Mouse (Mus musculus) liver, postnatal 0 days (tissue): ENCODE data around the gene Pde10a. TPM values are rescaled to one million over a fixed set of nuclear protein-coding genes. Genes with fewer than 3 reads are reported as not detected.
A peak's percentile ranks its signal among the peaks of the same experiment; 100 is the strongest.

Source experiments
- ATAC-seq: fragments of 200-750 bp; cut with Nextera tagmentation; 2 replicates; pipeline ENCODE4 v1.8.0; 2017; ENCODE audit warnings: mild to moderate bottlenecking, moderate library complexity
- DNase-seq: peaks from one replicate; pipeline ENCODE4 v3.0.0-alpha.2; 2016
- H3K27ac ChIP-seq: fragments of 300-500 bp; sonication (generic); 2 replicates; pipeline ENCODE4 v1.5.1; 2014; ENCODE audit warnings: antibody characterized with exemption, moderate library complexity, mild to moderate bottlenecking, low read depth
- H3K27me3 ChIP-seq: fragments of 300-500 bp; sonication (generic); 2 replicates; pipeline ENCODE4 v1.6.1; 2014; ENCODE audit warnings: low read length, control low read depth, mixed read lengths; ENCODE audit not compliant: insufficient read depth
- H3K36me3 ChIP-seq: fragments of 300-500 bp; sonication (generic); replicated peaks from 2 replicates; pipeline ENCODE4 v1.6.1; 2014; ENCODE audit warnings: mild to moderate bottlenecking, control low read depth, low read length, moderate library complexity, mixed read lengths; ENCODE audit not compliant: insufficient read depth
- H3K4me1 ChIP-seq: fragments of 300-500 bp; sonication (generic); 2 replicates; pipeline ENCODE4 v1.6.1; 2014; ENCODE audit warnings: antibody characterized with exemption, mild to moderate bottlenecking, control low read depth; ENCODE audit not compliant: insufficient read depth
- H3K4me2 ChIP-seq: fragments of 300-500 bp; sonication (generic); 2 replicates; pipeline ENCODE4 v1.6.1; 2014; ENCODE audit warnings: low read depth, mild to moderate bottlenecking, low read length, moderate library complexity, mixed read lengths
- H3K4me3 ChIP-seq: fragments of 300-500 bp; sonication (generic); 2 replicates; pipeline ENCODE4 v1.5.1; 2014; ENCODE audit warnings: low read depth, low read length
- H3K9ac ChIP-seq: fragments of 300-500 bp; sonication (generic); replicated peaks from 2 replicates; pipeline ENCODE4 v1.6.1; 2014; ENCODE audit warnings: mild to moderate bottlenecking, moderate library complexity
- H3K9me3 ChIP-seq: fragments of 300-500 bp; sonication (generic); 2 replicates; pipeline ENCODE4 v1.6.1; 2016; ENCODE audit warnings: mild to moderate bottlenecking, control low read depth, low read length, mixed read lengths
- CTCF ChIP-seq: sonication (generic); IDR thresholded peaks from 2 replicates; pipeline ENCODE4 v1.5.1; 2016; ENCODE audit warnings: antibody characterized with exemption, low read depth
- EP300 ChIP-seq: IDR thresholded peaks from 2 replicates; pipeline ENCODE4 v1.6.1; 2016; ENCODE audit warnings: antibody characterized with exemption, low read depth, mild to moderate bottlenecking
- WGBS: fragments of 180-500 bp; shearing (Covaris S2); extraction: QIAGEN DNeasy Blood & Tissue Kit; methylation state at CpG from one replicate; pipeline ENCODE4 v1.1.7; 2014; ENCODE audit not compliant: insufficient replicate concordance; 5-methylcytosine and 5-hydroxymethylcytosine counted together
- polyA plus RNA-seq: library from polyadenylated mRNA; unstranded; fragments of >200 nt; fragmentation: Nextera tagmentation; extraction: Ambion mirVana; gene quantifications from 2 replicates; pipeline ENCODE4 v1.2.1, GENCODE M21; 2015

Pde10a gene
- polyA plus RNA-seq = 0.90 and 1.0 TPM in 2 replicates

DNA sequence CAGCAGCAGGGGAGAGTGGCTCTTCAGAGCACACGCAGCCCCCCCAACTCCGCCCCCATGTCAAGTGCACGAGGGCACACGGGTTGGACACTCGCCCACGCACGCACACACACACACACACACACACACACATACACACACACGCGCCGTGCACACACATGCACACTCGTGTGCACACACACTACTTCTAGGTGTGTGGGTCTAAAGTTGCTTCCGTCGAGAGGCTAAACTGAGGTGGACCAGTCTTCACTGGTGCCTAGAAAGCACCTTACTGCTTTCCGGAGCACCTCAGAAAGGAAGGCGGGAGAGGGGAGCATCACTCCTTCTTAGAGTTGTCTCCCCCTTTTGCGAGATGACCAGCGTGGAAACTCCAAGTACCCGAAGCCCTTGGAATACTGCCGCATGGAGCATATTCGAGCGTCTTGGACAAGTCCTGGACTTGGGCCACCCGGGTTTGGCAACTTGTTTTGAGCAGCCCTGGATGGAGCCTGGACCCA, at the start of gene Pde10a:
TSS of gene Pde10a (plus strand) at position 148 of the 497 bp plus-strand sequence.
- 5% methylated on average over 22 of the region's 22 CpGs for WGBS
- H3K4me3 ChIP-seq = peak within 1 kb of the TSS; percentile 37
- H3K9ac ChIP-seq = no peak within 1 kb of the TSS
- peaks cover 61% of the 10 kb centered on the region for H3K27me3 ChIP-seq
- no peaks in the 10 kb centered on the region for H3K4me1 ChIP-seq
- H3K36me3 ChIP-seq = no peaks in the 10 kb centered on the region
- ATAC-seq (no peak), DNase-seq (no peak)
- peak within 1 kb of the TSS; percentile 59 for H3K4me2 ChIP-seq
- no peak within 1 kb of the TSS for H3K27ac ChIP-seq
- TF ChIP-seq CTCF = no peak
- no peak for TF ChIP-seq EP300
- no peaks in the 10 kb centered on the region for H3K9me3 ChIP-seq

DNA sequence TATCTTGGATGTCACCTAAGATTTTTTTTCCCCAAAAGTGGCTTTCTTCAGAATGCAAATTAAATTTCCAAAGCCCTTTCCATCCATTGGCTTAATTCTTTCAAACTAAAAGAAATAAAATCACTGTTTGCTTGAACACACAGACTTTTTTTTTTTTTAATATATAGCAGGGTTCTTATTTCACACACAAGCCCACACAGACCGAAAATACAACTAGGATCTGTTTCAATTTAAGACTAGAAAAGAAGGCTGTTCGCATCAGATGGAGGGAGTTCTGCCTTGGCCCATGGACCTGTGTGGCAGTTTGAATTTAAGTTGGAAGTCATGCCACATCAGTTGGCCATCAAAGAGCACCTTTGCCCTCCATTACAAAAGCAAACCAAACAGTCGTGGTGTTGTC, 46.6 kb upstream of the Pde10a start:
- H3K36me3 ChIP-seq = no peaks in the 10 kb centered on the region
- no peak overlapping the region for H3K9ac ChIP-seq
- TF ChIP-seq CTCF = no peak
- no peak for TF ChIP-seq EP300
- no peak overlapping the region for H3K27ac ChIP-seq
- no peaks in the 10 kb centered on the region for H3K9me3 ChIP-seq
- WGBS = 66% methylated on average over 3 of the region's 3 CpGs
- no peak overlapping the region for H3K4me2 ChIP-seq
- H3K4me1 ChIP-seq = no peaks in the 10 kb centered on the region
- no peaks in the 10 kb centered on the region for H3K27me3 ChIP-seq
- H3K4me3 ChIP-seq = no peak overlapping the region
- no peak for DNase-seq
- no peak for ATAC-seq

DNA sequence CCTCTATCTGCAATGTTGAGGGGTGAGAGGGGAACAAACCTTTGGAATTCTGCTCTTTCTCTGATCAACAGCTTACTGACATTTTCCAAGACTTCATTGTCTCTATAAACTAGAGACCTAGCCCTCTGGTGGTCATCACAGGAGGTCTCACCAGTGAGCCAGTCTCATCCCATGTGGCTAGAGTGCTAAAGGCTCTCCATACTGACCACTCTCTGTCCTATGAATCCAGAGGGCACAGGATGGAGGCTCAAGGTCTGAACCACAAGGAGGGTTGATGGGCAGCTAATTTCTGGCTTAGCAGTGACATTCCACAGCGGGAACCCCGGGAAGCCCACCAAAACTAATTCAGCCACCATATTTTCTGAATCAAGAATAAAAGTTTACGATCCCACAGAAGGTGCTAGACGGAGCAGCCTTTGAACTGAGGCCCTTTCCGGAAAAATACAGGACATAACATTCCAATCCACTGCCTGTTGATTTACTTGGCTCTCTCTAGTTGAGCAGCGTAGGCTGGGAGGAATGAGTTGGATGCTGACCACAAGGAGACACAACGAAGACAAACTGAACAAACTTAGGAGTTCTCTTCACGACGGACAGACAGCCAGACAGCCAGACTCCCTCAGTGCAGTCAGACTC, 45.6 kb upstream of the Pde10a start:
- H3K27me3 ChIP-seq = no peaks in the 10 kb centered on the region

DNA sequence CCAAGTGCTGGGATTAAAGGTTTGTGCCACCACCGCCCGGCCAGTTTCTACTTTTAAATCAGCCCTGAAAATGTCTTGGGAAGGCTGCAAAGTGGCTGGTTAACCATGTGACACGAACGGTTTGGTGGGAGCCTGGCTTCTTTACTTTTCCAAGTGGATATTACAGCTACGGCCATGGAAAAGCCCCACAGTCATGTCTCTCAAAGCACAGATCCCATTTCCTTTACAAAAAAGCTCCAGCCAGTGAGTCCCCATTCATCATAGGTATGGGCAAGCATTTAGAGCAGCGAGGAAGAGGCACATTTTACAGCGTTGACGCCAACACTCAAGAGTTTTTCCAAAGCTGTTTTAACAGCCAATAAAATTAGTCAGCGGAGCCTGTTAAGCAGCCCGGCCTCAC, 43.4 kb upstream of the Pde10a start:
- no peaks in the 10 kb centered on the region for H3K9me3 ChIP-seq
- no peaks in the 10 kb centered on the region for H3K36me3 ChIP-seq
- no peak overlapping the region for H3K4me2 ChIP-seq
- H3K9ac ChIP-seq = no peak overlapping the region
- DNase-seq (no peak), ATAC-seq (no peak)
- H3K27me3 ChIP-seq = no peaks in the 10 kb centered on the region
- no peak overlapping the region for H3K27ac ChIP-seq
- no peaks in the 10 kb centered on the region for H3K4me1 ChIP-seq
- H3K4me3 ChIP-seq = no peak overlapping the region
- TF ChIP-seq EP300 = no peak
- TF ChIP-seq CTCF = no peak
- WGBS = 82% methylated on average over 10 of the region's 10 CpGs

More for the DNA sequence above, 45.6 kb upstream of the Pde10a start:
- ATAC-seq (no peak), DNase-seq (no peak)
- Histone ChIP-seq H3K36me3 (no peaks in the 10 kb centered on the region), H3K9ac (no peak overlapping the region), H3K4me3 (no peak overlapping the region), H3K9me3 (no peaks in the 10 kb centered on the region), H3K4me1 (no peaks in the 10 kb centered on the region), H3K4me2 (no peak overlapping the region), H3K27ac (no peak overlapping the region)
- WGBS = 73% methylated on average over 9 of the region's 9 CpGs
- TF ChIP-seq CTCF (no peak), EP300 (no peak)

DNA sequence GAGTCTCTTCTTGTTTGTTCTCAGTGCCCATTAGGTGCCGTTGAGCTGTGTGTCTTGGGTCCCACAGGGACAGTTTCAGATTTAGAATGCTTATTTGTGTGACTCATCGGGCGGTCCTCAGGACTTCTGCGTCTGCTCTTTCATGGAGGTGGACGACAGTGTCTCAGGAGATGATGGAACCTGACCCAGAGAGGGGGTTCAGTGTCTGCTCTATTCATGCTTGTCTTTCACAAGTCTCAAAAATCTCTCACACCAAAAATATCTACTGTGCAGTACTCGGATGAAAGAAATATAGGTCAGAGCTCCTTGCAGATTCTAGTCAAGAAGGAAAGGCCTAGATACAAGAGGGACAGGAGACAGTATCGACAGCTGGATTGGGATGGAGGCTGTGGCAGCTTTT, 42.3 kb upstream of the Pde10a start:
- Histone ChIP-seq H3K9me3 (no peaks in the 10 kb centered on the region), H3K4me3 (no peak overlapping the region), H3K27me3 (no peaks in the 10 kb centered on the region), H3K36me3 (no peaks in the 10 kb centered on the region), H3K4me2 (no peak overlapping the region), H3K27ac (no peak overlapping the region), H3K9ac (no peak overlapping the region), H3K4me1 (no peaks in the 10 kb centered on the region)
- WGBS = 74% methylated on average over 7 of the region's 7 CpGs
- ATAC-seq (no peak), DNase-seq (no peak)
- TF ChIP-seq EP300 (no peak), CTCF (no peak)

DNA sequence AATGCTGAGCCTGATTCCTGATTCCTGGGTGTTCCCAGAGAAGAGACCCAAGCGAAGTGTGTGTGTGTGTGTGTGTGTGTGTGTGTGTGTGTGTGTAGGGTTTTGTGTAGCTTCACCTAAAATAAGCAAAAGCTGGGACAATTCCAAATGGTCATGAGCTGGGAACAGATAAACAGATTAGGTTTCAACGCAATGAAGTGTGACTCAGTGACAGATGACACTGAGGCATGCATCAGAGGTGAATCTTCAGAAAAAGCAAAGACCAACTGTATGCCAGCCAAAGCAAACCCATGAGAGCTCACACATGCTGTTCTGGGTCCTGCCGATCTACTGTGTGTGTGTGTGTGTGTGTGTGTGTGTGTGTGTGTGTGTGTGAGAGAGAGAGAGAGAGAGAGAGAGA, 40.9 kb upstream of the Pde10a start:
- H3K4me1 ChIP-seq = no peaks in the 10 kb centered on the region
- H3K36me3 ChIP-seq = no peaks in the 10 kb centered on the region
- no peak overlapping the region for H3K4me3 ChIP-seq
- 63% methylated on average over 3 of the region's 3 CpGs for WGBS
- no peaks in the 10 kb centered on the region for H3K9me3 ChIP-seq
- ATAC-seq (no peak), DNase-seq (no peak)
- H3K27me3 ChIP-seq = no peaks in the 10 kb centered on the region
- H3K4me2 ChIP-seq = no peak overlapping the region
- H3K27ac ChIP-seq = no peak overlapping the region
- TF ChIP-seq EP300 (no peak), CTCF (no peak)
- no peak overlapping the region for H3K9ac ChIP-seq

DNA sequence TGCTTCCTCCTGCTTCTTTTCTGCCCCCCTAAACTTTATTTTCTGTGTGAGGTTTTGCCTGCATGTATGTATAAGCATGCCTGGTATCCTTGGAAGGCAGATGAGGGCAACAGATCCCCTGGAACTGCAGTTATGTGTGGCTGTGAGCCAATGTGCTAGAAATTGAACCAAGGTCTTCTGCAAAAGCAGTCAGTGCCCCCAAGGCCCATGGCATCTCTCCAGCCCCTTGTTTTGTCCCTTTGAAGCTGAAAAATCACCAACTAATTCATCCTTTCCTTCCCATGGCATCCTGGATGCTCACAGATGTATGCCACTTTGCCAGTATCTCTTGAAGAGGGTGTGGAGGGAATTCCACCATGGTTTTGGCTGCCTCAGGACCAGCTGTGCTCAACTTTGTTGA, 40.0 kb upstream of the Pde10a start:
- H3K4me3 ChIP-seq = no peak overlapping the region
- no peak overlapping the region for H3K4me2 ChIP-seq
- no peaks in the 10 kb centered on the region for H3K9me3 ChIP-seq
- H3K4me1 ChIP-seq = no peaks in the 10 kb centered on the region
- DNase-seq = no peak
- TF ChIP-seq CTCF (no peak), EP300 (no peak)
- no peaks in the 10 kb centered on the region for H3K36me3 ChIP-seq
- no peak for ATAC-seq
- H3K27ac ChIP-seq = no peak overlapping the region
- no peak overlapping the region for H3K9ac ChIP-seq
- H3K27me3 ChIP-seq = no peaks in the 10 kb centered on the region
